Mouse (Mus musculus): Measurements from ENCODE around the gene Apol6. TPM values are rescaled to one million over a fixed set of nuclear protein-coding genes. Genes with fewer than 3 reads are reported as not detected.
A peak's percentile ranks its signal among the peaks of the same experiment; 100 is the strongest.
"Not testable (repeated sequence)": the region's sequence is repeated elsewhere in the genome, so short reads cannot be mapped to it uniquely, and the experiment has no call there.

Gene Apol6
- total RNA-seq, 2 experiments from 2014 or later: 0.25 TPM; not detected in 1

- peak; percentile 43 to 70 for DNase-seq (ENCODE audit: low spot score in 2 of 2)
These were observed 15.1 kb upstream of the Apol6 start for GRCm38 (mm10) chr15:77029331-77029991.

- no peak for DNase-seq (ENCODE audit: low spot score in 2 of 2)
These were observed 13.3 kb upstream of the Apol6 start for GRCm38 (mm10) chr15:77031271-77031670.

GRCm38 (mm10) chr15:77034526-77034925, 10.0 kb upstream of the Apol6 start:
- no peak for DNase-seq (ENCODE audit: low spot score in 2 of 2)

- DNase-seq (ENCODE audit: low spot score in 2 of 2): no peak
These were observed 8.9 kb upstream of the Apol6 start for GRCm38 (mm10) chr15:77035643-77036042.

- peak in 1 of 2 experiments; percentile 25 for DNase-seq (ENCODE audit: low spot score in 2 of 2)
These were observed 8.1 kb upstream of the Apol6 start for GRCm38 (mm10) chr15:77036320-77036988.

GRCm38 (mm10) chr15:77036989-77037277, 7.6 kb upstream of the Apol6 start:
- DNase-seq (ENCODE audit: low spot score in 2 of 2): no peak

- peak in 1 of 2 experiments; percentile 15 for DNase-seq (ENCODE audit: low spot score in 2 of 2)
These were observed 7.0 kb upstream of the Apol6 start for GRCm38 (mm10) chr15:77037278-77038161.

GRCm38 (mm10) chr15:77039211-77039700, 5.3 kb upstream of the Apol6 start:
- DNase-seq (ENCODE audit: low spot score in 2 of 2): no peak

- no peak for DNase-seq (ENCODE audit: low spot score in 2 of 2)
These were observed 3.7 kb upstream of the Apol6 start for GRCm38 (mm10) chr15:77040784-77041183.

GRCm38 (mm10) chr15:77045609-77046008, 1.1 kb downstream of the Apol6 start:
- no peak for DNase-seq (ENCODE audit: low spot score in 2 of 2)

GRCm38 (mm10) chr15:77050570-77050969, 6.0 kb downstream of the Apol6 start, which contains the start of gene Mb:
TSS of gene Mb (minus strand) at chr15:77050670.
- no peak for DNase-seq (ENCODE audit: low spot score in 2 of 2)

GRCm38 (mm10) chr15:77052176-77052575, 7.6 kb downstream of the Apol6 start:
- DNase-seq (ENCODE audit: low spot score in 2 of 2): no peak

GRCm38 (mm10) chr15:77053021-77053420, 8.5 kb downstream of the Apol6 start:
- DNase-seq (ENCODE audit: low spot score in 2 of 2): no peak

- DNase-seq (ENCODE audit: low spot score in 2 of 2): no peak
These were observed 10.2 kb downstream of the Apol6 start for GRCm38 (mm10) chr15:77054611-77055175.

- no peak for DNase-seq (ENCODE audit: low spot score in 2 of 2)
These were observed 11.7 kb downstream of the Apol6 start for GRCm38 (mm10) chr15:77056001-77056790.

GRCm38 (mm10) chr15:77056791-77057051, 12.2 kb downstream of the Apol6 start:
- DNase-seq (ENCODE audit: low spot score in 2 of 2): no peak

GRCm38 (mm10) chr15:77058566-77058965, 14.0 kb downstream of the Apol6 start:
- DNase-seq (ENCODE audit: low spot score in 2 of 2): no peak

GRCm38 (mm10) chr15:77059416-77059815, 14.9 kb downstream of the Apol6 start:
- DNase-seq (ENCODE audit: low spot score in 2 of 2): not testable (repeated sequence)

- no peak for DNase-seq (ENCODE audit: low spot score in 2 of 2)
These were observed 18.2 kb downstream of the Apol6 start for GRCm38 (mm10) chr15:77062746-77063145.

- no peak for DNase-seq (ENCODE audit: low spot score in 2 of 2)
These were observed 20.8 kb downstream of the Apol6 start for GRCm38 (mm10) chr15:77065259-77065852.

All from layer of hippocampus, postnatal 14 days (tissue).